9 mouse cellular contexts compared by ENCODE assay signal in genomic region chr4:35155132-35155922, GRCm38 (mm10). TPM values are rescaled to one million over a fixed set of nuclear protein-coding genes. Genes with fewer than 3 reads are reported as not detected.
A peak's percentile ranks its signal among the peaks of the same experiment; 100 is the strongest.
DNase-seq lines count a peak whose midpoint lies in the region; ATAC-seq and TF ChIP-seq lines count a peak whose summit lies in the region.
"Had no signal": no experiment of that assay in that cellular context is flagged by ENCODE, and none has a peak within 500 bp of the region (broad histone marks: within the 10 kb centered on the region; RNA-seq: fewer than 3 reads in every experiment).

No protein-coding gene starts in this region.

- H3K4me3 ChIP-seq in forebrain, embryonic 12.5 days (replicated peaks) = peak overlapping the region; percentile 55
- peak overlapping the region; percentile 81 for H3K4me3 ChIP-seq in lung, adult 2 months (replicated peaks; ENCODE audit: extremely low read depth, low read depth, low read length)
- peak overlapping the region; percentile 53 for H3K4me3 ChIP-seq in neural tube, embryonic 14.5 days (ENCODE audit: low read depth, low read length)

- no peak for TF ChIP-seq CTCF in lung, adult 2 months (IDR thresholded peaks at IDR 0.05; ENCODE audit: insufficient read depth, low read length)

- H3K27me3 ChIP-seq in forebrain, embryonic 12.5 days = peaks cover 7% of the 10 kb centered on the region; the same call in 1 of the 2 replicates
- no peaks in the 10 kb centered on the region for H3K27me3 ChIP-seq in neural tube, embryonic 14.5 days (ENCODE audit: control insufficient read depth, insufficient read depth, low read length)

- no peaks in the 10 kb centered on the region for H3K9me3 ChIP-seq in forebrain, embryonic 12.5 days
- H3K9me3 ChIP-seq in neural tube, embryonic 14.5 days (ENCODE audit: control insufficient read depth, low read length) = no peaks in the 10 kb centered on the region

- no peak for TF ChIP-seq POLR2A in lung, adult 2 months (IDR thresholded peaks at IDR 0.05; ENCODE audit: borderline replicate concordance, extremely low read depth, low read depth, low read length)

- WGBS in forebrain, embryonic 12.5 days = 25% methylated on average over 20 of the region's 20 CpGs
- WGBS in lung, adult 2 months = 24% methylated on average over 20 of the region's 20 CpGs
- 26% methylated on average over 20 of the region's 20 CpGs for WGBS in neural tube, embryonic 14.5 days

- ATAC-seq in forebrain, embryonic 12.5 days (ENCODE audit: low FRiP score) = peak; percentile 42; the same call in 1 of the 2 replicates
- ATAC-seq in neural tube, embryonic 14.5 days (ENCODE audit: low read depth) = no peak

- H3K4me1 ChIP-seq in forebrain, embryonic 12.5 days = peaks cover 22% of the 10 kb centered on the region
- H3K4me1 ChIP-seq in lung, adult 2 months (ENCODE audit: control insufficient read depth, insufficient read depth, low read length) = no peaks in the 10 kb centered on the region
- peaks cover 11% of the 10 kb centered on the region; the same call in 1 of the 2 replicates for H3K4me1 ChIP-seq in neural tube, embryonic 14.5 days (ENCODE audit: control insufficient read depth, insufficient read depth, low read length)

- H3K36me3 ChIP-seq in forebrain, embryonic 12.5 days (replicated peaks) = no peaks in the 10 kb centered on the region
- H3K36me3 ChIP-seq in neural tube, embryonic 14.5 days (ENCODE audit: control insufficient read depth, insufficient read depth, low read length) = no peaks in the 10 kb centered on the region

- peak overlapping the region; percentile 82 for H3K27ac ChIP-seq in forebrain, embryonic 12.5 days
- no peak overlapping the region for H3K27ac ChIP-seq in neural tube, embryonic 14.5 days (ENCODE audit: low read depth, low read length)

- peak; percentile 65 for DNase-seq in CD4-positive, CD25-positive, alpha-beta regulatory T cell, adult 2 months (ENCODE audit: low read depth, low spot score)
- peak; percentile 38 for DNase-seq in WW6 (ENCODE audit: low read depth, low spot score)
- peak; percentile 95 for DNase-seq in kidney, adult 11 months
- DNase-seq in lung, adult 2 months = peak; percentile 54
- no peak for DNase-seq in right cerebral cortex, postnatal 14 days
- DNase-seq in gastrocnemius, postnatal 4 days (ENCODE audit: low spot score in 2 of 2) = no peak

- H3K9ac ChIP-seq in forebrain, embryonic 12.5 days = peak overlapping the region; percentile 48
- H3K9ac ChIP-seq in neural tube, embryonic 14.5 days (replicated peaks; ENCODE audit: low read depth, low read length) = peak overlapping the region; percentile 32; the same call in 1 of the 2 replicates

- H3K4me2 ChIP-seq in forebrain, embryonic 12.5 days = peak overlapping the region; percentile 82
- peak overlapping the region; percentile 99 for H3K4me2 ChIP-seq in neural tube, embryonic 14.5 days (ENCODE audit: low read depth, low read length)

RNA-seq across cellular contexts. Expression of gene Mob3b, which starts 2.0 kb away (rescaled TPM):
- polyA plus RNA-seq in forebrain, embryonic 12.5 days (2016; fragmentation: Nextera tagmentation; extraction: Ambion mirVana) = 18.2 and 20.7 TPM in 2 replicates
- 8.4 and 10.4 TPM in 2 replicates for polyA plus RNA-seq in lung, adult 2 months (2012; rRNA removed)
- polyA plus RNA-seq in neural tube, embryonic 14.5 days (2014; fragmentation: Nextera tagmentation; extraction: Ambion mirVana) = 1.3 and 2.6 TPM in 2 replicates
- total RNA-seq in gastrocnemius, postnatal 4 days (2021) = 1 to 10 TPM; 3.1 to 4.9 TPM

RNA-seq across cellular contexts. Expression of gene Ifnk, which starts 3.5 kb away (rescaled TPM):
- polyA plus RNA-seq in forebrain, embryonic 12.5 days (2016; fragmentation: Nextera tagmentation; extraction: Ambion mirVana) = 0.35 and 0.41 TPM in 2 replicates
- polyA plus RNA-seq in lung, adult 2 months (2012; rRNA removed) = not detected in 2 replicates
- polyA plus RNA-seq in neural tube, embryonic 14.5 days (2014; fragmentation: Nextera tagmentation; extraction: Ambion mirVana) = not detected in 2 replicates
- not detected for total RNA-seq in gastrocnemius, postnatal 4 days (2021)
- total RNA-seq: gastrocnemius, postnatal 36 days had no signal

Comparison
In these comparisons a context has a peak if more than half of its experiments do, and no peak if none do; other contexts are left out.
1. DNase-seq: peak in CD4-positive, CD25-positive, alpha-beta regulatory T cell, adult 2 months (single experiment), WW6 (single experiment), kidney, adult 11 months (single experiment) and lung, adult 2 months (single experiment); none in right cerebral cortex, postnatal 14 days (single experiment) and gastrocnemius, postnatal 4 days (0 of 2).
2. Peak in every context shown above with its lines, with median percentiles within 50 percentile points of each other: H3K4me3 ChIP-seq.